Mouse (Mus musculus): ENCODE data around the gene Txnrd1. TPM values are rescaled to one million over a fixed set of nuclear protein-coding genes. Genes with fewer than 3 reads are reported as not detected.
A peak's percentile ranks its signal among the peaks of the same experiment; 100 is the strongest.

Txnrd1 gene
- polyA plus RNA-seq, 1 experiment = 115 TPM

GRCm38 (mm10) chr10:82868418-82869086 lies 34.8 kb downstream of the Txnrd1 start:
- TF ChIP-seq CTCF (IDR thresholded peaks at IDR 0.05; ENCODE audit: borderline replicate concordance, extremely low read depth, insufficient read depth, insufficient read length) (no peak), POLR2A (IDR thresholded peaks at IDR 0.05; ENCODE audit: borderline replicate concordance, extremely low read depth, insufficient read depth, insufficient read length, poor library complexity, severe bottlenecking) (no peak)
- DNase-seq (ENCODE audit: low read depth) = no peak

GRCm38 (mm10) chr10:82875446-82875845 lies 41.7 kb downstream of the Txnrd1 start:
- no peak for DNase-seq (ENCODE audit: low read depth)
- TF ChIP-seq CTCF (IDR thresholded peaks at IDR 0.05; ENCODE audit: borderline replicate concordance, extremely low read depth, insufficient read depth, insufficient read length) = no peak

DNA sequence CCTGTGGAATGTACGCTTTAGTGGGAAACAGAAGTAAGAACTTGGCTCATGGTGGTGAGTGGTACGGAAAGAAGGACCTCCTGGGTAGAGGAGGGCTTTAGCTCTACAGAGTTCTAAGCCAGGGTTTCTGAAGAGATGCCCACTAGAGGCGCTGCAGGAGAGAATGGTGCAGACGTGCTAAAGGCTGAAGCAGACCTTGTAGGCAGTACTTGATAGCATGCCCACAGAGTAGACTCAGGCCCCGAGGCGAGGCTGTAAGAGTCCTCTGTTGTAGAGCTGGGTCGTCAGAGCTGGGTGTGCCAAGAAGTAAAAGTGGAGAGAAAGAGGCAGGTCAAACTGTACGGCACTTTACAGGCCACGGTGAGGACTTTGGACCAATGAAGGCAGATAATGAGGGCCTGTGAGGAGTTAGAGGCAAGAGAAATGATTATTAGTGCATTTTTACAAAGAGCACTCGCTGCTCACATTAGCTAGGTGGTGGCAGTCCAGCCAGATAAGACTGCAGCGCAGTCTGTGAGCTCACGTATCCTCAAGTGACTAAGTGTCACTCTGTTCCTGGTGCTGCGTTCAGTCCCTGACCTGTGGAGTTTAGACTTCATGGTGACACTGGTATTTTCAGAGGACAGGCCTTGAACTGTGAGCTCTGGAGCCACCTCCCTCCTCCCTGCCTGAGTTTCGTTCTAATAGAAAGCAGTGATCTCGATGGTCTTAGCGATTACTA lies 42.5 kb downstream of the Txnrd1 start:
- no peak for DNase-seq (ENCODE audit: low read depth)
- TF ChIP-seq POLR2A (IDR thresholded peaks at IDR 0.05; ENCODE audit: borderline replicate concordance, extremely low read depth, insufficient read depth, insufficient read length, poor library complexity, severe bottlenecking) (no peak), CTCF (IDR thresholded peaks at IDR 0.05; ENCODE audit: borderline replicate concordance, extremely low read depth, insufficient read depth, insufficient read length) (peak; percentile 50; the same call in 1 of the 2 replicates)

GRCm38 (mm10) chr10:82887354-82887753 lies 53.6 kb downstream of the Txnrd1 start:
- no peak for DNase-seq (ENCODE audit: low read depth)
- TF ChIP-seq CTCF (IDR thresholded peaks at IDR 0.05; ENCODE audit: borderline replicate concordance, extremely low read depth, insufficient read depth, insufficient read length) (no peak), POLR2A (IDR thresholded peaks at IDR 0.05; ENCODE audit: borderline replicate concordance, extremely low read depth, insufficient read depth, insufficient read length, poor library complexity, severe bottlenecking) (no peak)

- DNase-seq (ENCODE audit: low read depth) = no peak
- TF ChIP-seq POLR2A (IDR thresholded peaks at IDR 0.05; ENCODE audit: borderline replicate concordance, extremely low read depth, insufficient read depth, insufficient read length, poor library complexity, severe bottlenecking) (no peak), CTCF (IDR thresholded peaks at IDR 0.05; ENCODE audit: borderline replicate concordance, extremely low read depth, insufficient read depth, insufficient read length) (no peak)
Observed at GRCm38 (mm10) chr10:82888576-82888975, 54.8 kb downstream of the Txnrd1 start.

DNA sequence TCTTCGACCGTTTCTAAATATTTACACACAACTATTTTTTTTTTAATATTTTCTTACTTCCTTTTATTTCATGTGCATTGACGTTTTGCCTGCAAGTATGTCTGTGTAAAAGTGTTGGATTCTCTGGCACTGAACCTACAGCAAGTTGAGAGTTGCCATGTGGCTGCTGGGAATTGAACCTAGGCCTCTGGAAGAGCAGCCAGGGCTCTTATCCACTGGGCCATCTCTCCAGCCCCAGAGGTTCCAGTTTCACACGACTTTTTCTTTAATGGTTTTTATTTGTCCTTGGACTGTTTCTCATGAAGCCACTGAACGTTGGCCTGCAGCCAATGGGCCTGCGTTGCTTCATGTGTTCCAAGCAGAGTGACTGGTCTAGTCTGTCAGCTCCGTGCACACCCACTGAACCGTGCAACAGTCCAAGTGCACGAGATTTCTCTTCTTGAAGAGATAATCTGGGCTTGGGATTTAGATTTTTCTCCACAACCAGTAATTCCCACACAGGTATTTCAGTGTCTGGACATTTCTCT lies 55.8 kb downstream of the Txnrd1 start:
- peak; percentile 71 for DNase-seq (ENCODE audit: low read depth)
- no peak for TF ChIP-seq POLR2A (IDR thresholded peaks at IDR 0.05; ENCODE audit: borderline replicate concordance, extremely low read depth, insufficient read depth, insufficient read length, poor library complexity, severe bottlenecking)
- TF ChIP-seq CTCF (IDR thresholded peaks at IDR 0.05; ENCODE audit: borderline replicate concordance, extremely low read depth, insufficient read depth, insufficient read length) = no peak

- TF ChIP-seq CTCF (IDR thresholded peaks at IDR 0.05; ENCODE audit: borderline replicate concordance, extremely low read depth, insufficient read depth, insufficient read length) (no peak), POLR2A (IDR thresholded peaks at IDR 0.05; ENCODE audit: borderline replicate concordance, extremely low read depth, insufficient read depth, insufficient read length, poor library complexity, severe bottlenecking) (no peak)
- no peak for DNase-seq (ENCODE audit: low read depth)
Observed at GRCm38 (mm10) chr10:82890936-82891335, 57.2 kb downstream of the Txnrd1 start.

- no peak for DNase-seq (ENCODE audit: low read depth)
- TF ChIP-seq CTCF (IDR thresholded peaks at IDR 0.05; ENCODE audit: borderline replicate concordance, extremely low read depth, insufficient read depth, insufficient read length) (no peak), POLR2A (IDR thresholded peaks at IDR 0.05; ENCODE audit: borderline replicate concordance, extremely low read depth, insufficient read depth, insufficient read length, poor library complexity, severe bottlenecking) (no peak)
Observed at GRCm38 (mm10) chr10:82891427-82891826, 57.7 kb downstream of the Txnrd1 start.

DNA sequence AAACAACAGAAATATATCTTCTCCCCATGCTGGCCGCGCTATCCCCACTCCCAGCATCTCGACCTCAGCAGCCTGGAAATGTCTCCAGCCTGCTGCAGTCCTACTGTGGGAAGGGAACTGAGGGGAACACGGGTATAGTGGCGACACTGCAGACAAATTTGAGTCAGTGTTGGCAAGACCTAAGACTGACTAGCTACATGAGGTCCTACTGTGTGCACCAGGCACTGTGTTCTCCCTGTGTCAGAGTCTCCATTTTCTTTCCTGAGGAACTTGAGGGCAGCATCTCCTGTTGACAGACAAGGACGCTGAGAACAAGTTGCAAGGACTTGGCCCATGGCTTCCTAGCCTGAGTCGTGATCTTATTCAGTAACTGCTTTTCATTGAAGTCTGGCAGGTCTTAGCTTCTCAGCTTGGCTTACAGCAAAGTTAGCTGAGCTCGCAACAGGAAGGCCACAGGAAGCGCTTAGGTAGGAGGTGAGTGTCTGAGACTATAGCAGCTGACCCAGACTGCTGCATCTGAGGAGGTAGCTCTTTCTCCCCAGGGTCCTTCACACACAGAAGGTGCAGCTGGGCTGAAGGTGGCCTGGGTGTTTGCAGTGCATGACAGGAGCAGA lies 58.8 kb downstream of the Txnrd1 start:
- TF ChIP-seq POLR2A (IDR thresholded peaks at IDR 0.05; ENCODE audit: borderline replicate concordance, extremely low read depth, insufficient read depth, insufficient read length, poor library complexity, severe bottlenecking) = no peak
- no peak for TF ChIP-seq CTCF (IDR thresholded peaks at IDR 0.05; ENCODE audit: borderline replicate concordance, extremely low read depth, insufficient read depth, insufficient read length)

GRCm38 (mm10) chr10:82893872-82894650 lies 60.3 kb downstream of the Txnrd1 start:
- TF ChIP-seq POLR2A (IDR thresholded peaks at IDR 0.05; ENCODE audit: borderline replicate concordance, extremely low read depth, insufficient read depth, insufficient read length, poor library complexity, severe bottlenecking) (no peak), CTCF (IDR thresholded peaks at IDR 0.05; ENCODE audit: borderline replicate concordance, extremely low read depth, insufficient read depth, insufficient read length) (no peak)
- DNase-seq (ENCODE audit: low read depth) = peak; percentile 76

More for the DNA sequence above, 58.8 kb downstream of the Txnrd1 start:
- no peak for DNase-seq (ENCODE audit: low read depth)

DNA sequence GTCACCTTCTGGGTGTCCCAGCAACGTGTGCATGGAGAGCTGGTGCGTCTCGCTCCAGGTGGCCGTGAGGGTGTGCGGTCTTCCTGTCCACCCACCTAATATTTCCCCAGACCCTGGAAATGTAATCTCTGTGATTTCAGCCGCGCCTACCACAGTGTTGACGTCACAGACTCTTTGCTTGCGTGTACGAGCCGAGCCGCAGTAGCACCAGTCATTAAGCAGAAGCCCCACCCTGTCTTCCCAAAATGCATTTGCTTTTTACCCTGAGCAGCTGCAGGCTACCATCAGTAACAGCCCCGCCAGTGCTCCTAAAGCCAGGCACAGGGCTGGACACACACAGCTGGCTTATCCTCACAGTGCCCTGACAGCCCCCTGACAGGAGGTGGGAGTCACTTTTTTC lies 64.2 kb downstream of the Txnrd1 start:
- DNase-seq (ENCODE audit: low read depth) = no peak
- TF ChIP-seq CTCF (IDR thresholded peaks at IDR 0.05; ENCODE audit: borderline replicate concordance, extremely low read depth, insufficient read depth, insufficient read length) (no peak), POLR2A (IDR thresholded peaks at IDR 0.05; ENCODE audit: borderline replicate concordance, extremely low read depth, insufficient read depth, insufficient read length, poor library complexity, severe bottlenecking) (no peak)

Measured in brain, embryonic 14.5 days (tissue).